In genomic region chr1:135016907-135017655, GRCm38 (mm10) we compare ENCODE assay signal across 21 mouse cellular contexts. TPM values are rescaled to one million over a fixed set of nuclear protein-coding genes. Genes with fewer than 3 reads are reported as not detected.
DNase-seq lines count a peak whose midpoint lies in the region; ATAC-seq and TF ChIP-seq lines count a peak whose summit lies in the region.
"Had no signal": no experiment of that assay in that cellular context is flagged by ENCODE, and none has a peak within 500 bp of the region (broad histone marks: within the 10 kb centered on the region; RNA-seq: fewer than 3 reads in every experiment).

No protein-coding gene starts in this region.

- H3K79me3 ChIP-seq in C2C12 (ENCODE audit: low read depth): no peaks in the 10 kb centered on the region

- peaks cover 6% of the 10 kb centered on the region; the same call in 1 of the 2 replicates for H3K27me3 ChIP-seq in heart, embryonic 11.5 days (ENCODE audit: control insufficient read depth, insufficient read depth, low read length)
- H3K27me3 ChIP-seq in kidney, postnatal 0 days (ENCODE audit: insufficient read depth, low read length): no peaks in the 10 kb centered on the region
- H3K27me3 ChIP-seq in C2C12 (ENCODE audit: control insufficient read depth, insufficient read depth, insufficient read length): no peaks in the 10 kb centered on the region
- H3K27me3 ChIP-seq: hindbrain, embryonic 15.5 days had no signal

- peaks cover 40% of the 10 kb centered on the region for H3K4me1 ChIP-seq in heart, embryonic 11.5 days (ENCODE audit: control insufficient read depth, insufficient read depth, low read length)
- H3K4me1 ChIP-seq in kidney, postnatal 0 days (replicated peaks; ENCODE audit: insufficient read depth, low read length): peaks cover 17% of the 10 kb centered on the region

- no peak for TF ChIP-seq CTCF in kidney, postnatal 0 days (IDR thresholded peaks at IDR 0.05; ENCODE audit: low read depth)
- TF ChIP-seq CTCF in C2C12 (IDR thresholded peaks at IDR 0.05; ENCODE audit: control insufficient read depth, insufficient read depth, insufficient read length): no peak

- DNase-seq in heart, adult 8-10 months (ENCODE audit: low spot score): no peak
- DNase-seq in kidney, postnatal 0 days (ENCODE audit: low spot score): peak; percentile 54
- DNase-seq in kidney, adult 18-20 months: no peak
- DNase-seq in mesoderm, embryonic 11.5 days (ENCODE audit: low read depth, low spot score): peak; percentile 43
- no peak for DNase-seq in gastrocnemius, adult 18-20 months (ENCODE audit: low spot score)
- DNase-seq: cerebellum, adult 11 months; cerebellum, postnatal 25 days; forebrain, postnatal 0 days; kidney, postnatal 25 days; layer of hippocampus, adult 9-11 months; liver, embryonic 13.5 days; lung, postnatal 36 days; thymus, postnatal 4 days had no signal

- no peaks in the 10 kb centered on the region for H3K36me3 ChIP-seq in heart, embryonic 11.5 days (ENCODE audit: control insufficient read depth, insufficient read depth, low read length)
- no peaks in the 10 kb centered on the region for H3K36me3 ChIP-seq in kidney, postnatal 0 days (ENCODE audit: insufficient read depth, low read length)
- peaks cover 6% of the 10 kb centered on the region for H3K36me3 ChIP-seq in C2C12 (ENCODE audit: control insufficient read depth, insufficient read depth)
- H3K36me3 ChIP-seq: embryonic facial prominence, embryonic 12.5 days; G1E; hindbrain, embryonic 15.5 days; liver, embryonic 13.5 days; midbrain, embryonic 10.5 days had no signal

- H3K9ac ChIP-seq in heart, embryonic 11.5 days (ENCODE audit: low read depth, low read length): no peak overlapping the region
- no peak overlapping the region for H3K9ac ChIP-seq in kidney, postnatal 0 days (ENCODE audit: low read depth, low read length)
- H3K9ac ChIP-seq: embryonic facial prominence, embryonic 12.5 days; forebrain, postnatal 0 days; hindbrain, embryonic 15.5 days; liver, embryonic 13.5 days had no signal

- ATAC-seq in heart, embryonic 11.5 days (replicated peaks; ENCODE audit: insufficient number of reproducible peaks, low FRiP score, low TSS enrichment): 0 out of 2 replicates have a peak, but pooled peaks have one; percentile 12
- no peak for ATAC-seq in kidney, postnatal 0 days (replicated peaks; ENCODE audit: low FRiP score, low read depth)
- ATAC-seq: forebrain, postnatal 0 days; intestine, postnatal 0 days had no signal

- 66% methylated on average over 10 of the region's 10 CpGs for WGBS in heart, embryonic 11.5 days (ENCODE audit: insufficient replicate concordance)
- whole genome bisulfite sequencing in kidney, postnatal 0 days: 61% methylated on average over 10 of the region's 10 CpGs

- no peak overlapping the region for H3K4me2 ChIP-seq in heart, embryonic 11.5 days
- no peak overlapping the region for H3K4me2 ChIP-seq in kidney, postnatal 0 days (ENCODE audit: low read length)
- H3K4me2 ChIP-seq: embryonic facial prominence, embryonic 12.5 days; hindbrain, embryonic 15.5 days; liver, embryonic 13.5 days had no signal

- H3K9me3 ChIP-seq in heart, embryonic 11.5 days (replicated peaks; ENCODE audit: control insufficient read depth, low read length): no peaks in the 10 kb centered on the region
- H3K9me3 ChIP-seq in kidney, postnatal 0 days (replicated peaks; ENCODE audit: low read length): no peaks in the 10 kb centered on the region
- H3K9me3 ChIP-seq: embryonic facial prominence, embryonic 12.5 days; G1E; hindbrain, embryonic 15.5 days; liver, embryonic 13.5 days; midbrain, embryonic 10.5 days had no signal

- H3K27ac ChIP-seq in heart, embryonic 11.5 days (ENCODE audit: low read depth, low read length): no peak overlapping the region
- H3K27ac ChIP-seq in kidney, postnatal 0 days: no peak overlapping the region
- H3K27ac ChIP-seq: embryonic facial prominence, embryonic 12.5 days; gastrocnemius, adult 2 months; hindbrain, embryonic 15.5 days; liver, embryonic 13.5 days; midbrain, embryonic 10.5 days had no signal

- H3ac ChIP-seq in C2C12 (ENCODE audit: control insufficient read depth, insufficient read length, low read depth): no peak overlapping the region

- H3K4me3 ChIP-seq in heart, embryonic 11.5 days (ENCODE audit: low read depth, low read length): no peak overlapping the region
- H3K4me3 ChIP-seq in kidney, postnatal 0 days (replicated peaks; ENCODE audit: low read depth, low read length): no peak overlapping the region
- H3K4me3 ChIP-seq in C2C12 (ENCODE audit: insufficient read depth, poor library complexity, severe bottlenecking): no peak overlapping the region
- H3K4me3 ChIP-seq: embryonic facial prominence, embryonic 12.5 days; gastrocnemius, adult 2 months; hindbrain, embryonic 15.5 days; liver, embryonic 13.5 days; midbrain, embryonic 10.5 days had no signal

- no peaks in the 10 kb centered on the region for H3K79me2 ChIP-seq in C2C12 (ENCODE audit: control insufficient read depth, insufficient read depth)

TF ChIP-seq in C2C12, 6 proteins besides CTCF, POLR2A, EP300 and RAD21:
- no peak for TF ChIP-seq CEBPB (IDR thresholded peaks at IDR 0.05; ENCODE audit: low read depth)
- TF ChIP-seq USF1 (IDR thresholded peaks at IDR 0.05; ENCODE audit: low read depth): no peak
- TF ChIP-seq FOSL1 (IDR thresholded peaks at IDR 0.05; ENCODE audit: insufficient read depth, low read length, poor library complexity, severe bottlenecking): peak; percentile 88
- TF ChIP-seq MYOD1 (IDR thresholded peaks at IDR 0.05; ENCODE audit: control insufficient read depth, insufficient read length, low read depth): peak; percentile 18
- TF ChIP-seq MYOG (IDR thresholded peaks at IDR 0.05; ENCODE audit: control insufficient read depth, extremely low read depth, insufficient read length): no peak
- peak; percentile 55 for TF ChIP-seq MAX (IDR thresholded peaks at IDR 0.05)

RNA-seq across cellular contexts. Expression of gene Ube2t, which starts 54.7 kb away (rescaled TPM):
- polyA plus RNA-seq in heart, embryonic 11.5 days (2014; fragmentation: Nextera tagmentation; extraction: Ambion mirVana): 48.0 and 48.6 TPM in 2 replicates
- total RNA-seq in heart, adult 8-10 months (2022): 1 to 10 TPM; 5.3 to 9.7 (median 7.4) TPM
- 24.7 and 27.1 TPM in 2 replicates for polyA plus RNA-seq in kidney, postnatal 0 days (2015; fragmentation: Nextera tagmentation; extraction: Ambion mirVana)
- 13.5 TPM for polyA plus RNA-seq in C2C12 (2012; fragmentation: generic; extraction: Trizol)
- 1 to 10 TPM; 5.5 to 6.6 TPM for total RNA-seq in gastrocnemius, adult 18-20 months (2021)

Comparison
In these comparisons a context has a peak if more than half of its experiments do, and no peak if none do; other contexts are left out.
1. DNase-seq: peak in kidney, postnatal 0 days (single experiment) and mesoderm, embryonic 11.5 days (single experiment); none in heart, adult 8-10 months (single experiment), kidney, adult 18-20 months (single experiment) and gastrocnemius, adult 18-20 months (single experiment).